In the genomic region with DNA sequence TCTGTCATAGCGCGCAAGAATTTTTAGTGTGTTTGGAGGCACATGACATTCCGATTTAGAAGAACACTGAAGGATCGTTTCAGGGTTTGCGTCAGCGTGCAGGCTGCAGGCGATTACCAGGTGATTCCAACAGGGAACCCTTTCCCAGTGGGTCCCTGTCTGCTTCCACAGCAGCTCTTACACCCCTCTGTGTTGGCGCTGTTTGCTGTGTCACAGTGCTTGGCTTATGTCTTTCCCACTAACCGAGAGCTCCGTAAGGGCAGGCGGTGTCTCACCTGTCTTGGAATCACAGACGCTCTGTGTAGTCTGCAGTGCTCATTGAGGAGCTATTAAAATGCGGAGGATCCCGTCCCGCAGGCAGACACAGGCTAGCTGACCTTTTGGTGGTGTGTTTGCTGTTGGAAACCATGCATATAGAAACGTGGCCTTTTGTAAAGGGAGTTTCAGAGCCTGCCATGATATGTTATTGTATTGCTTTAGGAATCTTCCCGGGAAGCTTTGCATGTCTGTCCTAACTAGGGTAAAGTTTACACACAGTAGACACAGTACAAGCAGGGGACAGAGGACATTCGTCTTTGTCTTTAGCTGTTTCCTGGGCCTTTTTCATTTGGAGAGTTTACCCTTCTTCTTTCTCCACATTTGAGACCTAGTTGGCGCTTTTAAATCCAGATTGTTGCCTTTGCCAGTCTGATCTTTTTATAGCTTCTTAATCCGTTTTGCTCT, we compare ENCODE assay signal across 16 mouse cellular contexts. TPM values are rescaled to one million over a fixed set of nuclear protein-coding genes. Genes with fewer than 3 reads are reported as not detected.
A peak's percentile ranks its signal among the peaks of the same experiment; 100 is the strongest.
DNase-seq lines count a peak whose midpoint lies in the region; ATAC-seq and TF ChIP-seq lines count a peak whose summit lies in the region.
"Had no signal": no experiment of that assay in that cellular context is flagged by ENCODE, and none has a peak within 500 bp of the region (broad histone marks: within the 10 kb centered on the region; RNA-seq: fewer than 3 reads in every experiment).

No protein-coding gene starts in this region.

- H3K4me3 ChIP-seq in forebrain, embryonic 16.5 days (replicated peaks; ENCODE audit: low read length), result no peak overlapping the region
- no peak overlapping the region for H3K4me3 ChIP-seq in forebrain, embryonic 12.5 days (replicated peaks)
- H3K4me3 ChIP-seq in limb, embryonic 15.5 days, result no peak overlapping the region
- no peak overlapping the region for H3K4me3 ChIP-seq in limb, embryonic 10.5 days
- no peak overlapping the region for H3K4me3 ChIP-seq in thymus, adult 2 months (ENCODE audit: control insufficient read depth, insufficient read depth, low read length)
- H3K4me3 ChIP-seq: liver, embryonic 13.5 days; myocyte; stomach, embryonic 15.5 days had no signal

- no peak overlapping the region for H3K9ac ChIP-seq in forebrain, embryonic 16.5 days (replicated peaks; ENCODE audit: low read depth, low read length)
- no peak overlapping the region for H3K9ac ChIP-seq in forebrain, embryonic 12.5 days
- 0 out of 2 replicates have a peak overlapping the region, but pooled peaks have one; percentile 1 for H3K9ac ChIP-seq in limb, embryonic 15.5 days
- H3K9ac ChIP-seq: liver, embryonic 13.5 days; stomach, embryonic 15.5 days had no signal

- no peak for TF ChIP-seq CTCF in thymus, adult 2 months (IDR thresholded peaks at IDR 0.05; ENCODE audit: borderline replicate concordance, control insufficient read depth, extremely low read depth, insufficient read depth, low read length, poor library complexity)

- no peaks in the 10 kb centered on the region for H3K9me3 ChIP-seq in forebrain, embryonic 16.5 days (ENCODE audit: control insufficient read depth, low read length)
- H3K9me3 ChIP-seq in forebrain, embryonic 12.5 days, result no peaks in the 10 kb centered on the region
- no peaks in the 10 kb centered on the region for H3K9me3 ChIP-seq in limb, embryonic 15.5 days
- no peaks in the 10 kb centered on the region for H3K9me3 ChIP-seq in limb, embryonic 10.5 days (replicated peaks)
- H3K9me3 ChIP-seq: liver, embryonic 13.5 days; stomach, embryonic 15.5 days had no signal

- no peak for TF ChIP-seq POLR2A in thymus, adult 2 months (IDR thresholded peaks at IDR 0.05; ENCODE audit: control insufficient read depth, extremely low read depth, insufficient read depth, low read length, poor library complexity)

- no peaks in the 10 kb centered on the region for H3K36me3 ChIP-seq in forebrain, embryonic 16.5 days (ENCODE audit: control insufficient read depth, insufficient read depth)
- no peaks in the 10 kb centered on the region for H3K36me3 ChIP-seq in forebrain, embryonic 12.5 days (replicated peaks)
- H3K36me3 ChIP-seq in limb, embryonic 15.5 days, result no peaks in the 10 kb centered on the region
- H3K36me3 ChIP-seq in limb, embryonic 10.5 days, result no peaks in the 10 kb centered on the region
- no peaks in the 10 kb centered on the region for H3K36me3 ChIP-seq in thymus, adult 2 months (ENCODE audit: control insufficient read depth, insufficient read depth, low read length)
- H3K36me3 ChIP-seq: liver, embryonic 13.5 days; stomach, embryonic 15.5 days had no signal

- 0 out of 2 replicates have a peak, but pooled peaks have one; percentile 36 for ATAC-seq in forebrain, embryonic 16.5 days
- ATAC-seq in forebrain, embryonic 12.5 days (ENCODE audit: low FRiP score), result no peak
- ATAC-seq in limb, embryonic 15.5 days (ENCODE audit: insufficient number of reproducible peaks, low FRiP score, low TSS enrichment, low read depth), result no peak
- ATAC-seq: intestine, postnatal 0 days had no signal

- no peak overlapping the region for H3K27ac ChIP-seq in forebrain, embryonic 16.5 days (ENCODE audit: low read length)
- no peak overlapping the region for H3K27ac ChIP-seq in forebrain, embryonic 12.5 days
- H3K27ac ChIP-seq in limb, embryonic 15.5 days, result no peak overlapping the region
- H3K27ac ChIP-seq in limb, embryonic 10.5 days, result no peak overlapping the region
- no peak overlapping the region for H3K27ac ChIP-seq in thymus, adult 2 months (ENCODE audit: control insufficient read depth, insufficient read depth, low read length)
- H3K27ac ChIP-seq: liver, embryonic 13.5 days; stomach, embryonic 15.5 days had no signal

- WGBS in forebrain, embryonic 16.5 days, result 75% methylated on average over 20 of the region's 20 CpGs
- 84% methylated on average over 20 of the region's 20 CpGs for WGBS in forebrain, embryonic 12.5 days
- WGBS in limb, embryonic 15.5 days, result 71% methylated on average over 20 of the region's 20 CpGs
- 88% methylated on average over 20 of the region's 20 CpGs for WGBS in limb, embryonic 10.5 days
- 95% methylated on average over 20 of the region's 20 CpGs for whole genome bisulfite sequencing in thymus, adult 2 months

- H3K4me2 ChIP-seq in forebrain, embryonic 16.5 days (ENCODE audit: low read length), result no peak overlapping the region
- H3K4me2 ChIP-seq in forebrain, embryonic 12.5 days, result no peak overlapping the region
- no peak overlapping the region for H3K4me2 ChIP-seq in limb, embryonic 15.5 days
- H3K4me2 ChIP-seq: liver, embryonic 13.5 days; stomach, embryonic 15.5 days had no signal

- peaks cover 9% of the 10 kb centered on the region for H3K4me1 ChIP-seq in forebrain, embryonic 16.5 days (replicated peaks; ENCODE audit: control insufficient read depth, insufficient read depth, low read length)
- peaks cover 17% of the 10 kb centered on the region for H3K4me1 ChIP-seq in forebrain, embryonic 12.5 days
- H3K4me1 ChIP-seq in limb, embryonic 15.5 days, result peaks cover 13% of the 10 kb centered on the region; the same call in 1 of the 2 replicates
- no peaks in the 10 kb centered on the region; the same call in 1 of the 2 replicates for H3K4me1 ChIP-seq in limb, embryonic 10.5 days
- peaks cover 4% of the 10 kb centered on the region for H3K4me1 ChIP-seq in thymus, adult 2 months (replicated peaks; ENCODE audit: control insufficient read depth, insufficient read depth, low read length)

- no peaks in the 10 kb centered on the region for H3K27me3 ChIP-seq in forebrain, embryonic 16.5 days (replicated peaks; ENCODE audit: control insufficient read depth, insufficient read depth, low read length)
- H3K27me3 ChIP-seq in forebrain, embryonic 12.5 days, result no peaks in the 10 kb centered on the region
- no peaks in the 10 kb centered on the region for H3K27me3 ChIP-seq in limb, embryonic 15.5 days
- H3K27me3 ChIP-seq in limb, embryonic 10.5 days (ENCODE audit: low read depth, poor library complexity, severe bottlenecking), result no peaks in the 10 kb centered on the region
- no peaks in the 10 kb centered on the region for H3K27me3 ChIP-seq in thymus, adult 2 months (ENCODE audit: control insufficient read depth, insufficient read depth, low read length)
- H3K27me3 ChIP-seq: liver, embryonic 13.5 days; stomach, embryonic 15.5 days had no signal

- no peak for DNase-seq in limb, embryonic 10.5 days (ENCODE audit: low spot score)
- peak; percentile 35 for DNase-seq in R1 (ENCODE audit: low read depth, low spot score)
- DNase-seq in cerebellum, postnatal 10 days, result peak; percentile 34 to 38
- no peak for DNase-seq in thymus, adult 2 months
- DNase-seq in embryo, embryonic 10.5 days (ENCODE audit: low spot score), result no peak
- DNase-seq: gastrocnemius, postnatal 36 days; kidney, postnatal 36 days; liver, embryonic 13.5 days; right cerebral cortex, postnatal 25 days; thymus, postnatal 4 days had no signal

RNA-seq across cellular contexts. Expression of a gene that starts 35.2 kb away (rescaled TPM):
- polyA plus RNA-seq in forebrain, embryonic 16.5 days (2015; fragmentation: Nextera tagmentation; extraction: Ambion mirVana), result 13.7 and 19.6 TPM in 2 replicates
- polyA plus RNA-seq in forebrain, embryonic 12.5 days (2016; fragmentation: Nextera tagmentation; extraction: Ambion mirVana), result 18.0 and 19.1 TPM in 2 replicates
- polyA plus RNA-seq in limb, embryonic 15.5 days (2015; fragmentation: Nextera tagmentation; extraction: Ambion mirVana), result 27.0 and 36.9 TPM in 2 replicates
- polyA plus RNA-seq in limb, embryonic 10.5 days (2016; fragmentation: Nextera tagmentation; extraction: Ambion mirVana), result 10.7 and 18.3 TPM in 2 replicates
- polyA plus RNA-seq in thymus, adult 2 months (2012; rRNA removed), result 17.8 and 18.1 TPM in 2 replicates

Comparison
In these comparisons a context has a peak if more than half of its experiments do, and no peak if none do; other contexts are left out.
1. DNase-seq: peak in R1 (single experiment) and cerebellum, postnatal 10 days (2 of 2); none in limb, embryonic 10.5 days (single experiment), thymus, adult 2 months (single experiment) and embryo, embryonic 10.5 days (single experiment).